Mouse (Mus musculus): Measurements from ENCODE around the gene Cda. TPM values are rescaled to one million over a fixed set of nuclear protein-coding genes. Genes with fewer than 3 reads are reported as not detected.

The Cda gene
- not detected for total RNA-seq (2023)

DNA sequence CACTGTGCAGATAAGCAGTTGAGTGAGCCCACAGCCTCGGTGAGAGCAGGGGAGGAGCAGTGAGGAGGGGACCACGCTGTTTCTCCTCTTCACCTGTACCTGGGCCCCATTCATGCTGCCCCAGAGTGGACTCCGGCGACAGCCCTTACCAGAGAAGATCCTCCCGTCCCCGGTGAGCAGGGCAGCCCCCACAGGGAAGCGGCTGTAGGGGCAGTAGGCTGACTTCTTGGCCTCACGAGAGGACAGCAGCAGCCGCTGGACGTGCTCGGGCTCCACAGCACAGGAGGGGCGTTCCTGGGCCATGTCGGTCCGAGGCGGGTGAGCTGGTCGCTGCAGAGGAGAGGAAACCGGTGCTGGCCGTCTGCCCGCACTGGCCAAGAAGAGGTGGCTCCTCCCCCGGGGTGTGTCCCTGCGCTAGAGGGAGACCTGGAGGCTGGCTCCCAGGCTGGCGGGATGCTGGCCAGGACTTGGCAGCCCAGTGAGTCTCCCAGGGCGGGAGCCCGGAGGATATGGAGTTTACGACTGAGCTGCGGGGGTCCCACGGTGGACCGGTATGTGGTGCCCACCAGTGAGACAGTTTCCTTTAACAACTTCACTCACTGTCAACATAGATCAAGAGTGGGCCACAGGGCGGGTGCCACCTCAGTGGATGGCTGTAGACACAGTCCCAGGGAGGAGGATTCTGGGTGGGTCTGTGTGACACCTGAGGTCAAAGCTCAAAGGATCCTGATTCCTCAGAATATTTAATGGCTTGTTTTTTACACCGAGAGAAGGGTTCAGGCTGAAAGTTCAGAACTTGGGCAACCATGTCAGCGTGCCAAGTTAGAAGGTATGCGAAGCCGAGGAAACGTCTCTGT lies at the start of gene Cda:
Gene Cda (minus strand): TSS at position 352 of the 857 bp plus-strand sequence.

DNA sequence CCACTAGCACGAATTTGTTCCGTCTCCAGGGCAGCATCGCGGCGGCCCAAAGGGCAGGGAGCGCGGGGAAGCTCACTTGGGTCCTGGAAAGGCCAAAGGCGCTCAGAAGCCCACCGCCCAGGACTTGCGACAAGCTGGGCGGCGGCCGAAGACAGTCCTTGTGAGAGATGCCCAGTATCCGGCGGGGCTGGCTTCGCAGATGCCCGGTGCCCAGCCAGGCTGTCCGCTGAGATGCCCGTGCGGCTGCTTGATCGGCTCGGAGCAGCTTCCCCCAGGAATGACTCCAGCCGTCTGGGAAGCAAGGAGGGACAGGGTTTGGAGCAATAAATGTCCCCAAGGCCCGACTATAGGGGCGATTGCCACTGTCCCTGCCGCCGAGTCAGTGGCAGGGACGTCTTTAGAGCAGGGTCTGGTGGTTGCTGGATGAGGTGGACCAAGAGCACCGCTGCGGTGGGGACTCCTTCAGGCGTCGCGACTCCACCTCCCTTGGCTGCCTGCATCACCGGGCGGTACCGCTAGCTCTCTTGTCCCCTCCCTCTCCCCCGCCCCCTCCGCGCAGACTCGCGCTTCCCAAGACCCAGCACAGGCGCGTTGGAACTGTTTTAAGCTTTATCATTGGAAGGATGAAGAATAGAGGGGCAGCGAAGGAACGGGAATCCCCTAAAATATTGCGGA lies 28.3 kb upstream of the Cda start, which contains the start of gene Fam43b:
Gene Fam43b (minus strand): TSS at position 558 of the 675 bp plus-strand sequence.

DNA sequence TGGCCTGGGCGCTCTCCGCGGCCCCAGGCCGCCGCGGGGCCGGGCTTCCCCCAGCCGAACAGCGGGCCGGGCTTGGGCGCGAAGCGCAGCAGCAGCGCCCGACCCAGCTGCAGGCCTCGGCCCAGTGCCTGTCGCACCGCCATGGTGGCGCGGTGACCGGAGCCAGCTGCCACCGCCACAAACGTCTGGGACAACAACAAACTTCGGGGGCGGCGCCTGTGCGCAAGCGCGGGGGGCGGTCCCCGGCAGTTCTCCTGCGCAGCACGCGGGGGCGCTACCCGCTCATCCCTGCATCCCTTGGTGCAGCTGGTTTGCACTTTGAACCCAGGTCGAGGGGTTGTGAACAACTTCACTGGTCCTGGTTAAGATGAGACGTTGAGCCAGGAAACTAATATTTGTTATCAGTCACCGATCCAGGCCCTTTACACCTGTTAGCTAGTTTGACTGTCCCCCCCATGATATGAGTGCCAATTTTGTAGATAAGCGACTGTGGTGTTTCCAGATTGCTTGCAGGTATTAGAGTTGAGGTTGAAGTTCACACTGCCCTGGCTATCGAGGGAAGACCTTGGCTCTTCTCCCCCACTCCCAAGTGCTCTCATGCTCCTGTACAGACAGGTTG lies 41.6 kb downstream of the Cda start, which contains the start of gene Pink1:
Gene Pink1 (minus strand): TSS at position 231 of the 619 bp plus-strand sequence.

GRCm38 (mm10) chr4:138304340-138305104 lies 63.3 kb downstream of the Cda start, which contains the start of gene Ddost:
Ddost (plus strand) TSS chr4:138304730.

Other genes starting within 250 kb of the Cda start
- gene Hp1bp3, start 151.7 kb downstream of the Cda start, total RNA-seq (2023), result 206 TPM
- 0.46 TPM for gene Sh2d5, start 117.6 kb downstream of the Cda start, total RNA-seq (2023)
- gene Kif17, start 117.6 kb downstream of the Cda start, total RNA-seq (2023), result not detected
- gene Ddost, start 63.3 kb downstream of the Cda start, total RNA-seq (2023), result 64.9 TPM
- 43.4 TPM for gene Pink1, start 41.7 kb downstream of the Cda start, total RNA-seq (2023)
- gene Fam43b, start 28.5 kb upstream of the Cda start, total RNA-seq (2023), result not detected
- 33.8 TPM for gene Mul1, start 66.7 kb upstream of the Cda start, total RNA-seq (2023)
- 1.2 TPM for gene Camk2n1, start 86.3 kb upstream of the Cda start, total RNA-seq (2023)

Data from CD8-positive naive resting alpha-beta T cell, adult 57 days (primary cell).